Mouse (Mus musculus): ENCODE results near the gene Pappa2. TPM values are rescaled to one million over a fixed set of nuclear protein-coding genes. Genes with fewer than 3 reads are reported as not detected.

The Pappa2 gene
- 1 to 10 TPM in 2 of 26 experiments, under 1 TPM in 12, not detected in 12; 0.06 to 1.8 (median 0.10) TPM for total RNA-seq (2018; cell fraction: chromatin; rRNA removed)
- total RNA-seq (2018; cell fraction: cytosol; rRNA removed), result under 1 TPM in 24 of 26 experiments, not detected in 2; under 0.01 to 0.72 (median 0.08) TPM
- under 1 TPM in 15 of 26 experiments, not detected in 11; 0.05 to 0.89 (median 0.28) TPM for total RNA-seq (2018; cell fraction: nucleus; rRNA removed)
- 0.01 TPM in 1 of 3 replicates, not detected in the others for polyA plus RNA-seq (2018)

GRCm38 (mm10) chr1:158980390-158980789 lies at the start of gene Pappa2:
Pappa2 (minus strand) TSS chr1:158980490.
- no peaks in the 10 kb centered on the region for H3K79me2 ChIP-seq (ENCODE audit: inconsistent target)
- 67% methylated on average over 1 of the region's 1 CpGs for WGBS (ENCODE audit: missing documents)
- no peaks in the 10 kb centered on the region for H3K36me3 ChIP-seq (ENCODE audit: inconsistent target)
- H3K4me3 ChIP-seq (ENCODE audit: inconsistent target), result no peak within 1 kb of the TSS
- no peak within 1 kb of the TSS for H3K27ac ChIP-seq

GRCm38 (mm10) chr1:159029106-159029505 lies 48.8 kb upstream of the Pappa2 start:
- Histone ChIP-seq H3K27ac (no peak overlapping the region), H3K79me2 (ENCODE audit: inconsistent target) (no peaks in the 10 kb centered on the region), H3K4me3 (ENCODE audit: inconsistent target) (no peak overlapping the region), H3K36me3 (ENCODE audit: inconsistent target) (no peaks in the 10 kb centered on the region)
- WGBS (ENCODE audit: missing documents), result 82% methylated on average over 2 of the region's 2 CpGs

- Histone ChIP-seq H3K79me2 (ENCODE audit: inconsistent target) (no peaks in the 10 kb centered on the region), H3K4me3 (ENCODE audit: inconsistent target) (no peak overlapping the region), H3K36me3 (ENCODE audit: inconsistent target) (no peaks in the 10 kb centered on the region), H3K27ac (no peak overlapping the region)
- 92% methylated on average over 5 of the region's 5 CpGs for WGBS (ENCODE audit: missing documents)
Observed at GRCm38 (mm10) chr1:159014940-159015660, 34.8 kb upstream of the Pappa2 start.

- Histone ChIP-seq H3K27ac (no peak overlapping the region), H3K4me3 (ENCODE audit: inconsistent target) (no peak overlapping the region), H3K79me2 (ENCODE audit: inconsistent target) (no peaks in the 10 kb centered on the region), H3K36me3 (ENCODE audit: inconsistent target) (no peaks in the 10 kb centered on the region)
- WGBS (ENCODE audit: missing documents), result 36% methylated on average over 3 of the region's 3 CpGs
Observed at GRCm38 (mm10) chr1:158987042-158987441, 6.8 kb upstream of the Pappa2 start.

GRCm38 (mm10) chr1:158962340-158962739 lies 17.9 kb downstream of the Pappa2 start:
- 66% methylated on average over 5 of the region's 5 CpGs for WGBS (ENCODE audit: missing documents)
- Histone ChIP-seq H3K27ac (no peak overlapping the region), H3K36me3 (ENCODE audit: inconsistent target) (no peaks in the 10 kb centered on the region), H3K4me3 (ENCODE audit: inconsistent target) (no peak overlapping the region), H3K79me2 (ENCODE audit: inconsistent target) (no peaks in the 10 kb centered on the region)

- no peaks in the 10 kb centered on the region for H3K36me3 ChIP-seq (ENCODE audit: inconsistent target)
- no peak overlapping the region for H3K4me3 ChIP-seq (ENCODE audit: inconsistent target)
- no peak overlapping the region for H3K27ac ChIP-seq
- 38% methylated on average over 4 of the region's 4 CpGs for WGBS (ENCODE audit: missing documents)
- no peaks in the 10 kb centered on the region for H3K79me2 ChIP-seq (ENCODE audit: inconsistent target)
Observed at GRCm38 (mm10) chr1:158960984-158961383, 19.3 kb downstream of the Pappa2 start.

- no peaks in the 10 kb centered on the region for H3K79me2 ChIP-seq (ENCODE audit: inconsistent target)
- 53% methylated on average over 7 of the region's 8 CpGs for WGBS (ENCODE audit: missing documents)
- H3K36me3 ChIP-seq (ENCODE audit: inconsistent target), result no peaks in the 10 kb centered on the region
- H3K27ac ChIP-seq, result no peak overlapping the region
- no peak overlapping the region for H3K4me3 ChIP-seq (ENCODE audit: inconsistent target)
Observed at GRCm38 (mm10) chr1:158960549-158960948, 19.7 kb downstream of the Pappa2 start.

- 85% methylated on average over 7 of the region's 7 CpGs for WGBS (ENCODE audit: missing documents)
- Histone ChIP-seq H3K79me2 (ENCODE audit: inconsistent target) (no peaks in the 10 kb centered on the region), H3K36me3 (ENCODE audit: inconsistent target) (no peaks in the 10 kb centered on the region), H3K27ac (no peak overlapping the region), H3K4me3 (ENCODE audit: inconsistent target) (no peak overlapping the region)
Observed at GRCm38 (mm10) chr1:158956361-158956760, 23.9 kb downstream of the Pappa2 start.

- WGBS (ENCODE audit: missing documents), result 74% methylated on average over 6 of the region's 6 CpGs
- Histone ChIP-seq H3K4me3 (ENCODE audit: inconsistent target) (no peak overlapping the region), H3K36me3 (ENCODE audit: inconsistent target) (no peaks in the 10 kb centered on the region), H3K27ac (no peak overlapping the region), H3K79me2 (ENCODE audit: inconsistent target) (no peaks in the 10 kb centered on the region)
Observed at GRCm38 (mm10) chr1:158954785-158955184, 25.5 kb downstream of the Pappa2 start.

- no peaks in the 10 kb centered on the region for H3K36me3 ChIP-seq (ENCODE audit: inconsistent target)
- WGBS (ENCODE audit: missing documents), result 48% methylated on average over 5 of the region's 6 CpGs
- no peak overlapping the region for H3K4me3 ChIP-seq (ENCODE audit: inconsistent target)
- H3K79me2 ChIP-seq (ENCODE audit: inconsistent target), result no peaks in the 10 kb centered on the region
- no peak overlapping the region for H3K27ac ChIP-seq
Observed at GRCm38 (mm10) chr1:158953479-158954207, 26.6 kb downstream of the Pappa2 start.

- Histone ChIP-seq H3K27ac (no peak overlapping the region), H3K79me2 (ENCODE audit: inconsistent target) (no peaks in the 10 kb centered on the region), H3K36me3 (ENCODE audit: inconsistent target) (no peaks in the 10 kb centered on the region), H3K4me3 (ENCODE audit: inconsistent target) (no peak overlapping the region)
- WGBS (ENCODE audit: missing documents), result 91% methylated on average over 6 of the region's 6 CpGs
Observed at GRCm38 (mm10) chr1:158949041-158949440, 31.2 kb downstream of the Pappa2 start.

GRCm38 (mm10) chr1:158947981-158948735 lies 32.1 kb downstream of the Pappa2 start:
- H3K27ac ChIP-seq, result no peak overlapping the region

GRCm38 (mm10) chr1:158944936-158945335 lies 35.4 kb downstream of the Pappa2 start:
- Histone ChIP-seq H3K36me3 (ENCODE audit: inconsistent target) (no peaks in the 10 kb centered on the region), H3K27ac (no peak overlapping the region), H3K79me2 (ENCODE audit: inconsistent target) (no peaks in the 10 kb centered on the region), H3K4me3 (ENCODE audit: inconsistent target) (no peak overlapping the region)
- WGBS (ENCODE audit: missing documents), result 78% methylated on average over 4 of the region's 4 CpGs

More at GRCm38 (mm10) chr1:158947981-158948735, 32.1 kb downstream of the Pappa2 start:
- no peaks in the 10 kb centered on the region for H3K36me3 ChIP-seq (ENCODE audit: inconsistent target)
- 37% methylated on average over 5 of the region's 6 CpGs for WGBS (ENCODE audit: missing documents)
- no peak overlapping the region for H3K4me3 ChIP-seq (ENCODE audit: inconsistent target)
- H3K79me2 ChIP-seq (ENCODE audit: inconsistent target), result no peaks in the 10 kb centered on the region

GRCm38 (mm10) chr1:158942864-158943263 lies 37.4 kb downstream of the Pappa2 start:
- 83% methylated on average over 3 of the region's 3 CpGs for WGBS (ENCODE audit: missing documents)
- H3K79me2 ChIP-seq (ENCODE audit: inconsistent target), result no peaks in the 10 kb centered on the region
- no peak overlapping the region for H3K27ac ChIP-seq
- no peak overlapping the region for H3K4me3 ChIP-seq (ENCODE audit: inconsistent target)
- no peaks in the 10 kb centered on the region for H3K36me3 ChIP-seq (ENCODE audit: inconsistent target)

Measured in macrophage (primary cell).